Mouse (Mus musculus): ENCODE measurements at regions not wholly inside any gene's neighbourhood (a gene's known extent, or its start where the extent isn't known, plus 50 kb on each side); places are given as distances from the start of the nearest gene placed in this dataset.

DNA sequence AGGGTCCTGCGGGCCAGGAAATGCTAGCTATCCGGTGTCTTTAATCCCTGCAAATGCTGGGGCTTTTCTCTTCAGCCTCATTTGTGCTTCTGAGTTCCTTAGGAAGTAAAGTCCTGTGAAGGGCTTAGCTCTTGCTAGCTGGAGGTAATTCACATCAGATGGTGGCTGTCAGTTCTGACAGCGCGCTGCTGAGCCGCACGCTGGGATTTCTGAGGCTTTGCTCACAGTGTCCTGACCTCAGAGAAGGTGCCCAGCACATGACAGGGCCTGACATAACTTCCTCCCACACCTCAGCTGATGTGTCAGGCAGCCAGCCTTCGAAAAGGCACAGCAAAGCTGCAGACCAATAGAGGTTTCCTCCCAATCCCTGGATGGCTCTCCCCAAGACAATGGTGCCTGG lies 158.6 kb upstream of the Prok2 start:
- TF ChIP-seq MYOG (IDR thresholded peaks at IDR 0.05; ENCODE audit: control insufficient read depth in 1 of 3, insufficient read depth in 1 of 3, insufficient read length in 2 of 3, low read depth in 2 of 3): no peak
- TF ChIP-seq MYOD1 (IDR thresholded peaks at IDR 0.05; ENCODE audit: control insufficient read depth in 1 of 3, insufficient read length in 2 of 3, low read depth in 2 of 3): no peak
- TF ChIP-seq REST (IDR thresholded peaks at IDR 0.05; ENCODE audit: insufficient read depth, insufficient read length): no peak
- TF ChIP-seq USF1 (IDR thresholded peaks at IDR 0.05; ENCODE audit: low read depth): no peak
- TF ChIP-seq POLR2AphosphoS2 (IDR thresholded peaks at IDR 0.05; ENCODE audit: insufficient read length, low read depth): no peak
- no peak for TF ChIP-seq TCF12 (IDR thresholded peaks at IDR 0.05; ENCODE audit: insufficient read depth, poor library complexity, severe bottlenecking)
- no peak for TF ChIP-seq SRF (IDR thresholded peaks at IDR 0.05; ENCODE audit: control insufficient read depth, insufficient read length, low read depth)
- no peak for TF ChIP-seq POLR2A (IDR thresholded peaks at IDR 0.05; ENCODE audit: insufficient read length, low read depth)
- no peak for TF ChIP-seq MAX (IDR thresholded peaks at IDR 0.05; ENCODE audit: low read depth)
- TF ChIP-seq CEBPB (IDR thresholded peaks at IDR 0.05; ENCODE audit: insufficient read depth, poor library complexity, severe bottlenecking): no peak
- TF ChIP-seq TCF3 (IDR thresholded peaks at IDR 0.05; ENCODE audit: insufficient read length, low read depth): no peak
- no peak for TF ChIP-seq E2F4 (IDR thresholded peaks at IDR 0.05; ENCODE audit: insufficient read depth)
- Histone ChIP-seq H3ac (ENCODE audit: control insufficient read depth, insufficient read length) (no peak overlapping the region), H3K4me3 (no peak overlapping the region), H3K27me3 (ENCODE audit: control insufficient read depth, insufficient read depth, insufficient read length) (peaks cover 24% of the 10 kb centered on the region), H3K36me3 (ENCODE audit: control insufficient read depth, insufficient read depth) (no peaks in the 10 kb centered on the region), H3K79me2 (ENCODE audit: control insufficient read depth, insufficient read depth) (no peaks in the 10 kb centered on the region), H3K4me2 (ENCODE audit: low read depth) (no peak overlapping the region)

DNA sequence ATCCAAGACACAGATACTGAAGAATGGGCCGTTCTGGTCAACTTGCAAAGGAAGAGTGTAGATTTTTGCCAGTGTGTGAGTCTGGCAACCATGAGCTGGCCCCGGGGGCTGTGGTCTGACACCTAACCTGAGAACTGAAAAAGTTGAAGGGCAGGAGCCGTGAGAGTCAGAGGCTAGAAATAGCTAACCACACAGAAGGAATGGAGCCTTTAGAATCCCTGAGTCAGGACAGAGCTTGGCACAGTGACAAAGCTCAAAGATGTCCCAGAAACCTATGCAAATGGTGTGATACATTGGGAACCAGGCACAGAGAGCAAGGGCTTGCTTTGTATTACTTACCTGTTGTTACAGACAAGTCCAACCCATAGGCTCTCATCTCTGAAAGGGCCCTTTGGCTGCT lies 157.9 kb upstream of the Prok2 start:
- Histone ChIP-seq H3K4me3 (no peak overlapping the region), H3K79me2 (ENCODE audit: control insufficient read depth, insufficient read depth) (no peaks in the 10 kb centered on the region), H3ac (ENCODE audit: control insufficient read depth, insufficient read length) (no peak overlapping the region), H3K36me3 (ENCODE audit: control insufficient read depth, insufficient read depth) (no peaks in the 10 kb centered on the region), H3K4me2 (ENCODE audit: low read depth) (no peak overlapping the region), H3K27me3 (ENCODE audit: control insufficient read depth, insufficient read depth, insufficient read length) (peaks cover 24% of the 10 kb centered on the region)
- TF ChIP-seq MAX (IDR thresholded peaks at IDR 0.05; ENCODE audit: low read depth): no peak
- no peak for TF ChIP-seq POLR2A (IDR thresholded peaks at IDR 0.05; ENCODE audit: insufficient read length, low read depth)
- TF ChIP-seq TCF3 (IDR thresholded peaks at IDR 0.05; ENCODE audit: insufficient read length, low read depth): no peak
- TF ChIP-seq TCF12 (IDR thresholded peaks at IDR 0.05; ENCODE audit: insufficient read depth, poor library complexity, severe bottlenecking): no peak
- no peak for TF ChIP-seq REST (IDR thresholded peaks at IDR 0.05; ENCODE audit: insufficient read depth, insufficient read length)
- no peak for TF ChIP-seq CEBPB (IDR thresholded peaks at IDR 0.05; ENCODE audit: insufficient read depth, poor library complexity, severe bottlenecking)
- no peak for TF ChIP-seq SRF (IDR thresholded peaks at IDR 0.05; ENCODE audit: control insufficient read depth, insufficient read length, low read depth)
- no peak for TF ChIP-seq POLR2AphosphoS2 (IDR thresholded peaks at IDR 0.05; ENCODE audit: insufficient read length, low read depth)
- TF ChIP-seq E2F4 (IDR thresholded peaks at IDR 0.05; ENCODE audit: insufficient read depth): no peak
- TF ChIP-seq USF1 (IDR thresholded peaks at IDR 0.05; ENCODE audit: low read depth): no peak
- TF ChIP-seq MYOD1 (IDR thresholded peaks at IDR 0.05; ENCODE audit: control insufficient read depth in 1 of 3, insufficient read length in 2 of 3, low read depth in 2 of 3): no peak
- TF ChIP-seq MYOG (IDR thresholded peaks at IDR 0.05; ENCODE audit: control insufficient read depth in 1 of 3, insufficient read depth in 1 of 3, insufficient read length in 2 of 3, low read depth in 2 of 3): no peak

DNA sequence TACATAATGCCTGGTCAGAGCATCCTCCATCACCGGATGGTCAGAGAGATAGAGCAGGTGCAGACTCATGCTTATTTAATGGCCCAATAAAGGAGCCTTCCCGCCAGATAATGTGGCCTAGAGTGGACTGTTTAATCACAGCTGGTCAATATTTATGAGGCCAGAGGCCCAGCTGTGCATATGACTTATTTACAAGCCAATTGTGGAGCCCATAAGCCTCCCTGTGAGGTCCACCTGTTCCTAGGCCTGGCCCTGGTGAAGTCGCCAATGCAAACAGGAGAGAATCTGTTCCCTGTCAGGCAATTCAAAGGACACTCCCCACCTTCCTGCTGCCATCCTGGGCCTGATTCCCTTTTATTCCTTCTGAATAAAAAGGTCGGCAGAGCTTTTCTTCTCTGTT lies 155.4 kb upstream of the Prok2 start:
- H3K79me2 ChIP-seq (ENCODE audit: control insufficient read depth, insufficient read depth): no peaks in the 10 kb centered on the region
- peaks cover 21% of the 10 kb centered on the region for H3K27me3 ChIP-seq (ENCODE audit: control insufficient read depth, insufficient read depth, insufficient read length)
- TF ChIP-seq REST (IDR thresholded peaks at IDR 0.05; ENCODE audit: insufficient read depth, insufficient read length) (no peak), MYOD1 (IDR thresholded peaks at IDR 0.05; ENCODE audit: control insufficient read depth in 1 of 3, insufficient read length in 2 of 3, low read depth in 2 of 3) (no peak), SRF (IDR thresholded peaks at IDR 0.05; ENCODE audit: control insufficient read depth, insufficient read length, low read depth) (no peak), TCF12 (IDR thresholded peaks at IDR 0.05; ENCODE audit: insufficient read depth, poor library complexity, severe bottlenecking) (no peak), TCF3 (IDR thresholded peaks at IDR 0.05; ENCODE audit: insufficient read length, low read depth) (no peak), E2F4 (IDR thresholded peaks at IDR 0.05; ENCODE audit: insufficient read depth) (no peak), MAX (IDR thresholded peaks at IDR 0.05; ENCODE audit: low read depth) (no peak)
- no peaks in the 10 kb centered on the region for H3K36me3 ChIP-seq (ENCODE audit: control insufficient read depth, insufficient read depth)
- H3K4me2 ChIP-seq (ENCODE audit: low read depth): no peak overlapping the region
- no peak overlapping the region for H3ac ChIP-seq (ENCODE audit: control insufficient read depth, insufficient read length)
- H3K4me3 ChIP-seq: no peak overlapping the region

DNA sequence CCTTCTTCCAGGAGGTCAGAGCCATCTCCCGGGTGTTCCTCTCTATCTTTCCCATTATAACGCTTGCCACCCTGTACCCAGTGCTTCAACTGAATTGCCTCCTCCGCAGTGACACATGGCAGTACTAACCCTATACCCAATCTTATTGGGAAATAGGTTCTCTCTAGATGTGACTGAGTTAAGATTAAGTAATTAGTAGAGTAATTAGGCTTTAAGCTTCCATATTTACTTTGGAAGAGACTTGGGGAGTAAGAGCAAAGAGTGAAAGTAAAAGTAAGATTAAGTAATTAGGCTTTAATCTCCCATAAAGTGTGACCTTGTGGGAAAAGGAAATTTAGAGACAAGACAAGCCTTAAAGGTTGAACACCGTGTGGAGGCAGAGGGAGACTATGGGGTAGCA lies 148.7 kb upstream of the Prok2 start:
- no peaks in the 10 kb centered on the region for H3K36me3 ChIP-seq (ENCODE audit: control insufficient read depth, insufficient read depth)
- TF ChIP-seq POLR2AphosphoS2 (IDR thresholded peaks at IDR 0.05; ENCODE audit: insufficient read length, low read depth) (no peak), POLR2A (IDR thresholded peaks at IDR 0.05; ENCODE audit: insufficient read length, low read depth) (no peak), MYOD1 (IDR thresholded peaks at IDR 0.05; ENCODE audit: control insufficient read depth in 1 of 3, insufficient read length in 2 of 3, low read depth in 2 of 3) (no peak), TCF3 (IDR thresholded peaks at IDR 0.05; ENCODE audit: insufficient read length, low read depth) (no peak), SRF (IDR thresholded peaks at IDR 0.05; ENCODE audit: control insufficient read depth, insufficient read length, low read depth) (no peak), E2F4 (IDR thresholded peaks at IDR 0.05; ENCODE audit: insufficient read depth) (no peak), MYOG (IDR thresholded peaks at IDR 0.05; ENCODE audit: control insufficient read depth in 1 of 3, insufficient read depth in 1 of 3, insufficient read length in 2 of 3, low read depth in 2 of 3) (no peak), REST (IDR thresholded peaks at IDR 0.05; ENCODE audit: insufficient read depth, insufficient read length) (no peak), USF1 (IDR thresholded peaks at IDR 0.05; ENCODE audit: low read depth) (no peak), CEBPB (IDR thresholded peaks at IDR 0.05; ENCODE audit: insufficient read depth, poor library complexity, severe bottlenecking) (no peak), TCF12 (IDR thresholded peaks at IDR 0.05; ENCODE audit: insufficient read depth, poor library complexity, severe bottlenecking) (no peak), MAX (IDR thresholded peaks at IDR 0.05; ENCODE audit: low read depth) (no peak)
- H3ac ChIP-seq (ENCODE audit: control insufficient read depth, insufficient read length): no peak overlapping the region
- no peak overlapping the region for H3K4me3 ChIP-seq
- no peak overlapping the region for H3K4me2 ChIP-seq (ENCODE audit: low read depth)
- peaks cover 3% of the 10 kb centered on the region for H3K27me3 ChIP-seq (ENCODE audit: control insufficient read depth, insufficient read depth, insufficient read length)
- H3K79me2 ChIP-seq (ENCODE audit: control insufficient read depth, insufficient read depth): no peaks in the 10 kb centered on the region
